Comparison of ENCODE assay signal across 8 mouse cellular contexts in genomic region chr7:19075723-19076585, GRCm38 (mm10). TPM values are rescaled to one million over a fixed set of nuclear protein-coding genes. Genes with fewer than 3 reads are reported as not detected.
A peak's percentile ranks its signal among the peaks of the same experiment; 100 is the strongest.
DNase-seq lines count a peak whose midpoint lies in the region; ATAC-seq and TF ChIP-seq lines count a peak whose summit lies in the region.

TSS of gene Dmwd (plus strand) at chr7:19076227.

- peak; percentile 98 for DNase-seq in brain, embryonic 18.5 days (ENCODE audit: low read depth, low spot score)
- peak; percentile 99 for DNase-seq in midbrain, postnatal 0 days (ENCODE audit: low spot score)
- DNase-seq in spleen, postnatal 36 days (ENCODE audit: low spot score in 2 of 2), result peak; percentile 81 to 86

- peaks cover 27% of the 10 kb centered on the region for H3K79me3 ChIP-seq in C2C12 (ENCODE audit: low read depth)

- H3K9ac ChIP-seq in heart, embryonic 11.5 days (ENCODE audit: low read depth, low read length), result peak within 1 kb of the TSS; percentile 94
- H3K9ac ChIP-seq in kidney, embryonic 15.5 days, result peak within 1 kb of the TSS; percentile 99
- peak within 1 kb of the TSS; percentile 100 for H3K9ac ChIP-seq in limb, embryonic 15.5 days
- H3K9ac ChIP-seq in midbrain, postnatal 0 days (replicated peaks; ENCODE audit: low read length, poor library complexity, severe bottlenecking), result peak within 1 kb of the TSS; percentile 95

- H3K27ac ChIP-seq in heart, embryonic 11.5 days (ENCODE audit: low read depth, low read length), result peak within 1 kb of the TSS; percentile 81
- H3K27ac ChIP-seq in kidney, embryonic 15.5 days, result peak within 1 kb of the TSS; percentile 87
- peak within 1 kb of the TSS; percentile 84 for H3K27ac ChIP-seq in limb, embryonic 15.5 days
- peak within 1 kb of the TSS; percentile 83 for H3K27ac ChIP-seq in midbrain, postnatal 0 days (ENCODE audit: low read depth, low read length)

- no peaks in the 10 kb centered on the region for H3K9me3 ChIP-seq in erythroblast, embryonic 14.5 days (ENCODE audit: control insufficient read depth, low read length)
- no peaks in the 10 kb centered on the region for H3K9me3 ChIP-seq in heart, embryonic 11.5 days (replicated peaks; ENCODE audit: control insufficient read depth, low read length)
- H3K9me3 ChIP-seq in kidney, embryonic 15.5 days (replicated peaks), result no peaks in the 10 kb centered on the region
- no peaks in the 10 kb centered on the region for H3K9me3 ChIP-seq in limb, embryonic 15.5 days
- H3K9me3 ChIP-seq in midbrain, postnatal 0 days (ENCODE audit: low read length), result no peaks in the 10 kb centered on the region

- peaks cover 58% of the 10 kb centered on the region for H3K79me2 ChIP-seq in C2C12 (ENCODE audit: control insufficient read depth, insufficient read depth)

- 2% methylated on average over 56 of the region's 91 CpGs for WGBS in heart, embryonic 11.5 days (ENCODE audit: insufficient replicate concordance)
- under 1% methylated on average over 84 of the region's 91 CpGs for WGBS in kidney, embryonic 15.5 days
- under 1% methylated on average over 88 of the region's 91 CpGs for WGBS in limb, embryonic 15.5 days
- 1% methylated on average over 63 of the region's 91 CpGs for WGBS in midbrain, postnatal 0 days

- peaks cover 38% of the 10 kb centered on the region for H3K4me1 ChIP-seq in erythroblast, embryonic 14.5 days (ENCODE audit: control insufficient read depth)
- peaks cover 15% of the 10 kb centered on the region for H3K4me1 ChIP-seq in heart, embryonic 11.5 days (ENCODE audit: control insufficient read depth, insufficient read depth, low read length)
- peaks cover 35% of the 10 kb centered on the region for H3K4me1 ChIP-seq in kidney, embryonic 15.5 days
- H3K4me1 ChIP-seq in limb, embryonic 15.5 days, result peaks cover 26% of the 10 kb centered on the region
- H3K4me1 ChIP-seq in midbrain, postnatal 0 days (ENCODE audit: insufficient read depth, low read length), result peaks cover 5% of the 10 kb centered on the region; the same call in 1 of the 2 replicates

- peaks cover 13% of the 10 kb centered on the region for H3K36me3 ChIP-seq in C2C12 (ENCODE audit: control insufficient read depth, insufficient read depth)
- H3K36me3 ChIP-seq in erythroblast, embryonic 14.5 days (ENCODE audit: control insufficient read depth), result peaks cover 33% of the 10 kb centered on the region
- H3K36me3 ChIP-seq in heart, embryonic 11.5 days (ENCODE audit: control insufficient read depth, insufficient read depth, low read length), result peaks cover 19% of the 10 kb centered on the region
- H3K36me3 ChIP-seq in kidney, embryonic 15.5 days, result peaks cover 31% of the 10 kb centered on the region
- peaks cover 31% of the 10 kb centered on the region for H3K36me3 ChIP-seq in limb, embryonic 15.5 days
- H3K36me3 ChIP-seq in midbrain, postnatal 0 days (ENCODE audit: insufficient read depth, low read length), result peaks cover 21% of the 10 kb centered on the region

- H3ac ChIP-seq in C2C12 (ENCODE audit: control insufficient read depth, insufficient read length, low read depth), result peak within 1 kb of the TSS; percentile 98

- peak within 1 kb of the TSS; percentile 71 for H3K4me3 ChIP-seq in C2C12 (ENCODE audit: insufficient read depth, poor library complexity, severe bottlenecking)
- peak within 1 kb of the TSS; percentile 83 for H3K4me3 ChIP-seq in erythroblast, embryonic 14.5 days (replicated peaks)
- H3K4me3 ChIP-seq in heart, embryonic 11.5 days (ENCODE audit: low read depth, low read length), result peak within 1 kb of the TSS; percentile 97
- H3K4me3 ChIP-seq in kidney, embryonic 15.5 days (replicated peaks), result peak within 1 kb of the TSS; percentile 89
- H3K4me3 ChIP-seq in limb, embryonic 15.5 days, result peak within 1 kb of the TSS; percentile 95
- peak within 1 kb of the TSS; percentile 99 for H3K4me3 ChIP-seq in midbrain, postnatal 0 days (ENCODE audit: low read depth, low read length)

- peak within 1 kb of the TSS; percentile 94 for H3K4me2 ChIP-seq in heart, embryonic 11.5 days
- peak within 1 kb of the TSS; percentile 70 for H3K4me2 ChIP-seq in kidney, embryonic 15.5 days
- H3K4me2 ChIP-seq in limb, embryonic 15.5 days, result peak within 1 kb of the TSS; percentile 67
- H3K4me2 ChIP-seq in midbrain, postnatal 0 days (ENCODE audit: low read depth, low read length, poor library complexity, severe bottlenecking), result peak within 1 kb of the TSS; percentile 78

- no peak for TF ChIP-seq CTCF in C2C12 (IDR thresholded peaks at IDR 0.05; ENCODE audit: control insufficient read depth, insufficient read depth, insufficient read length)
- TF ChIP-seq CTCF in midbrain, postnatal 0 days (IDR thresholded peaks at IDR 0.05), result no peak

- ATAC-seq in heart, embryonic 11.5 days (replicated peaks; ENCODE audit: insufficient number of reproducible peaks, low FRiP score, low TSS enrichment), result peak; percentile 96
- peak; percentile 98 for ATAC-seq in kidney, embryonic 15.5 days (replicated peaks; ENCODE audit: low FRiP score)
- ATAC-seq in limb, embryonic 15.5 days (ENCODE audit: insufficient number of reproducible peaks, low FRiP score, low TSS enrichment, low read depth), result peak; percentile 97
- ATAC-seq in midbrain, postnatal 0 days (ENCODE audit: low FRiP score), result peak; percentile 98

- H3K27me3 ChIP-seq in C2C12 (ENCODE audit: control insufficient read depth, insufficient read depth, insufficient read length), result no peaks in the 10 kb centered on the region
- H3K27me3 ChIP-seq in erythroblast, embryonic 14.5 days (ENCODE audit: control insufficient read depth), result no peaks in the 10 kb centered on the region
- H3K27me3 ChIP-seq in heart, embryonic 11.5 days (ENCODE audit: control insufficient read depth, insufficient read depth, low read length), result no peaks in the 10 kb centered on the region
- H3K27me3 ChIP-seq in kidney, embryonic 15.5 days, result no peaks in the 10 kb centered on the region
- no peaks in the 10 kb centered on the region for H3K27me3 ChIP-seq in limb, embryonic 15.5 days
- H3K27me3 ChIP-seq in midbrain, postnatal 0 days (ENCODE audit: insufficient read depth, low read length), result no peaks in the 10 kb centered on the region

TF ChIP-seq in C2C12, 6 proteins besides CTCF, POLR2A, EP300 and RAD21:
- TF ChIP-seq MYOG (IDR thresholded peaks at IDR 0.05; ENCODE audit: control insufficient read depth, extremely low read depth, insufficient read length) (no peak), USF1 (IDR thresholded peaks at IDR 0.05; ENCODE audit: low read depth) (no peak), MYOD1 (IDR thresholded peaks at IDR 0.05; ENCODE audit: control insufficient read depth, insufficient read length, low read depth) (no peak), CEBPB (IDR thresholded peaks at IDR 0.05; ENCODE audit: low read depth) (no peak), FOSL1 (IDR thresholded peaks at IDR 0.05; ENCODE audit: insufficient read depth, low read length, poor library complexity, severe bottlenecking) (no peak), MAX (IDR thresholded peaks at IDR 0.05) (no peak)

RNA-seq across cellular contexts. Expression of gene Dmwd, which starts in this region (rescaled TPM):
- polyA plus RNA-seq in C2C12 (2012; fragmentation: generic; extraction: Trizol), result 83.1 TPM
- 8.5 and 10.2 TPM in 2 replicates for polyA plus RNA-seq in erythroblast, embryonic 14.5 days (2012)
- polyA plus RNA-seq in heart, embryonic 11.5 days (2014; fragmentation: Nextera tagmentation; extraction: Ambion mirVana), result 15.2 and 16.2 TPM in 2 replicates
- 15.4 and 18.7 TPM in 2 replicates for polyA plus RNA-seq in kidney, embryonic 15.5 days (2015; fragmentation: Nextera tagmentation; extraction: Ambion mirVana)
- 15.0 and 15.5 TPM in 2 replicates for polyA plus RNA-seq in limb, embryonic 15.5 days (2015; fragmentation: Nextera tagmentation; extraction: Ambion mirVana)
- total RNA-seq in midbrain, postnatal 0 days (2014; rRNA removed), result 134 and 136 TPM in 2 replicates
- 33.1 and 35.4 TPM in 2 replicates for polyA plus RNA-seq in midbrain, postnatal 0 days (2015; fragmentation: Nextera tagmentation; extraction: Ambion mirVana)

Comparison
In these comparisons a context has a peak if more than half of its experiments do, and no peak if none do; other contexts are left out.
1. Peak in every context shown above with its lines: DNase-seq, ATAC-seq, H3K4me3 ChIP-seq and H3K27ac ChIP-seq.